Mouse (Mus musculus): ENCODE measurements around the gene Rapgef4. TPM values are rescaled to one million over a fixed set of nuclear protein-coding genes. Genes with fewer than 3 reads are reported as not detected.

Gene Rapgef4
- polyA plus RNA-seq, 1 experiment from 2014 or later: 28.4 TPM

GRCm38 (mm10) chr2:72280524-72280923 lies 299.5 kb downstream of the Rapgef4 start:
- Histone ChIP-seq H3K4me2 (replicated peaks) (no peak overlapping the region), H3K27me3 (ENCODE audit: control insufficient read depth, insufficient read depth, low read length) (0 out of 2 replicates have a peak, but pooled peaks cover 6% of the 10 kb centered on the region), H3K4me1 (replicated peaks; ENCODE audit: control insufficient read depth, insufficient read depth, low read length) (no peaks in the 10 kb centered on the region), H3K4me3 (replicated peaks; ENCODE audit: low read length) (no peak overlapping the region), H3K9ac (no peak overlapping the region), H3K9me3 (ENCODE audit: control insufficient read depth, low read length) (no peaks in the 10 kb centered on the region), H3K27ac (no peak overlapping the region), H3K36me3 (replicated peaks; ENCODE audit: control insufficient read depth, insufficient read depth) (no peaks in the 10 kb centered on the region)
- DNase-seq (ENCODE audit: low spot score) (no peak), ATAC-seq (ENCODE audit: low FRiP score) (no peak)
- WGBS: 92% methylated on average over 5 of the region's 5 CpGs

- no peak overlapping the region for H3K27ac ChIP-seq
- no peaks in the 10 kb centered on the region for H3K36me3 ChIP-seq (replicated peaks; ENCODE audit: control insufficient read depth, insufficient read depth)
- no peak for DNase-seq (ENCODE audit: low spot score)
- H3K9ac ChIP-seq: no peak overlapping the region
- peaks cover 5% of the 10 kb centered on the region; the same call in 1 of the 2 replicates for H3K4me1 ChIP-seq (replicated peaks; ENCODE audit: control insufficient read depth, insufficient read depth, low read length)
- no peak overlapping the region for H3K4me3 ChIP-seq (replicated peaks; ENCODE audit: low read length)
- 0 out of 2 replicates have a peak, but pooled peaks cover 6% of the 10 kb centered on the region for H3K27me3 ChIP-seq (ENCODE audit: control insufficient read depth, insufficient read depth, low read length)
- 93% methylated on average over 14 of the region's 14 CpGs for WGBS
- H3K9me3 ChIP-seq (ENCODE audit: control insufficient read depth, low read length): no peaks in the 10 kb centered on the region
- no peak overlapping the region for H3K4me2 ChIP-seq (replicated peaks)
- no peak for ATAC-seq (ENCODE audit: low FRiP score)
These were observed 300.9 kb downstream of the Rapgef4 start for GRCm38 (mm10) chr2:72281971-72282370.

- Histone ChIP-seq H3K4me3 (replicated peaks; ENCODE audit: low read length) (no peak overlapping the region), H3K27me3 (ENCODE audit: control insufficient read depth, insufficient read depth, low read length) (0 out of 2 replicates have a peak, but pooled peaks cover 6% of the 10 kb centered on the region), H3K4me2 (replicated peaks) (no peak overlapping the region), H3K9me3 (ENCODE audit: control insufficient read depth, low read length) (no peaks in the 10 kb centered on the region), H3K4me1 (replicated peaks; ENCODE audit: control insufficient read depth, insufficient read depth, low read length) (peaks cover 5% of the 10 kb centered on the region; the same call in 1 of the 2 replicates), H3K9ac (no peak overlapping the region), H3K36me3 (replicated peaks; ENCODE audit: control insufficient read depth, insufficient read depth) (no peaks in the 10 kb centered on the region), H3K27ac (no peak overlapping the region)
- DNase-seq (ENCODE audit: low spot score): no peak
- 86% methylated on average over 4 of the region's 4 CpGs for WGBS
- ATAC-seq (ENCODE audit: low FRiP score): no peak
These were observed 301.7 kb downstream of the Rapgef4 start for GRCm38 (mm10) chr2:72282733-72283132.

- no peak for DNase-seq (ENCODE audit: low spot score)
- no peak for ATAC-seq (ENCODE audit: low FRiP score)
- H3K4me2 ChIP-seq (replicated peaks): no peak overlapping the region
- WGBS: 78% methylated on average over 7 of the region's 7 CpGs
- no peak overlapping the region for H3K9ac ChIP-seq
- H3K27me3 ChIP-seq (ENCODE audit: control insufficient read depth, insufficient read depth, low read length): 0 out of 2 replicates have a peak, but pooled peaks cover 6% of the 10 kb centered on the region
- no peaks in the 10 kb centered on the region for H3K36me3 ChIP-seq (replicated peaks; ENCODE audit: control insufficient read depth, insufficient read depth)
- no peaks in the 10 kb centered on the region for H3K9me3 ChIP-seq (ENCODE audit: control insufficient read depth, low read length)
- H3K4me3 ChIP-seq (replicated peaks; ENCODE audit: low read length): no peak overlapping the region
- H3K4me1 ChIP-seq (replicated peaks; ENCODE audit: control insufficient read depth, insufficient read depth, low read length): peaks cover 5% of the 10 kb centered on the region; the same call in 1 of the 2 replicates
- H3K27ac ChIP-seq: no peak overlapping the region
These were observed 303.6 kb downstream of the Rapgef4 start for GRCm38 (mm10) chr2:72284689-72285088.

- peak; percentile 70; the same call in 1 of the 2 replicates for ATAC-seq (ENCODE audit: low FRiP score)
- DNase-seq (ENCODE audit: low spot score): peak; percentile 70
- H3K27ac ChIP-seq: no peak within 1 kb of the TSS
- 0 out of 2 replicates have a peak, but pooled peaks cover 6% of the 10 kb centered on the region for H3K27me3 ChIP-seq (ENCODE audit: control insufficient read depth, insufficient read depth, low read length)
- H3K4me2 ChIP-seq (replicated peaks): peak within 1 kb of the TSS; percentile 99
- peak within 1 kb of the TSS; percentile 78 for H3K4me3 ChIP-seq (replicated peaks; ENCODE audit: low read length)
- H3K9me3 ChIP-seq (ENCODE audit: control insufficient read depth, low read length): no peaks in the 10 kb centered on the region
- peaks cover 5% of the 10 kb centered on the region; the same call in 1 of the 2 replicates for H3K4me1 ChIP-seq (replicated peaks; ENCODE audit: control insufficient read depth, insufficient read depth, low read length)
- H3K9ac ChIP-seq: peak within 1 kb of the TSS; percentile 74
- WGBS: 2% methylated on average over 42 of the region's 50 CpGs
- H3K36me3 ChIP-seq (replicated peaks; ENCODE audit: control insufficient read depth, insufficient read depth): no peaks in the 10 kb centered on the region
These were observed 304.3 kb downstream of the Rapgef4 start, which contains the start of gene Map3k20 for GRCm38 (mm10) chr2:72285256-72285887. TSS of gene Map3k20 (plus strand) at chr2:72285637.

- H3K36me3 ChIP-seq (replicated peaks; ENCODE audit: control insufficient read depth, insufficient read depth): no peaks in the 10 kb centered on the region
- H3K27me3 ChIP-seq (ENCODE audit: control insufficient read depth, insufficient read depth, low read length): 0 out of 2 replicates have a peak, but pooled peaks cover 6% of the 10 kb centered on the region
- H3K9ac ChIP-seq: peak overlapping the region; percentile 74
- peak; percentile 65; the same call in 1 of the 2 replicates for ATAC-seq (ENCODE audit: low FRiP score)
- H3K4me3 ChIP-seq (replicated peaks; ENCODE audit: low read length): peak overlapping the region; percentile 78
- H3K9me3 ChIP-seq (ENCODE audit: control insufficient read depth, low read length): no peaks in the 10 kb centered on the region
- H3K27ac ChIP-seq: no peak overlapping the region
- H3K4me2 ChIP-seq (replicated peaks): peak overlapping the region; percentile 99
- WGBS: under 1% methylated on average over 58 of the region's 60 CpGs
- DNase-seq (ENCODE audit: low spot score): no peak
- H3K4me1 ChIP-seq (replicated peaks; ENCODE audit: control insufficient read depth, insufficient read depth, low read length): peaks cover 5% of the 10 kb centered on the region; the same call in 1 of the 2 replicates
These were observed 305.0 kb downstream of the Rapgef4 start for GRCm38 (mm10) chr2:72285888-72286661.

- DNase-seq (ENCODE audit: low spot score) (no peak), ATAC-seq (ENCODE audit: low FRiP score) (no peak)
- Histone ChIP-seq H3K9me3 (ENCODE audit: control insufficient read depth, low read length) (no peaks in the 10 kb centered on the region), H3K27ac (no peak overlapping the region), H3K4me2 (replicated peaks) (no peak overlapping the region), H3K9ac (no peak overlapping the region), H3K4me3 (replicated peaks; ENCODE audit: low read length) (no peak overlapping the region), H3K4me1 (replicated peaks; ENCODE audit: control insufficient read depth, insufficient read depth, low read length) (peaks cover 5% of the 10 kb centered on the region; the same call in 1 of the 2 replicates), H3K36me3 (replicated peaks; ENCODE audit: control insufficient read depth, insufficient read depth) (no peaks in the 10 kb centered on the region), H3K27me3 (ENCODE audit: control insufficient read depth, insufficient read depth, low read length) (0 out of 2 replicates have a peak, but pooled peaks cover 6% of the 10 kb centered on the region)
- 70% methylated on average over 4 of the region's 4 CpGs for WGBS
These were observed 306.1 kb downstream of the Rapgef4 start for GRCm38 (mm10) chr2:72287142-72287541.

GRCm38 (mm10) chr2:72288932-72289534 lies 308.0 kb downstream of the Rapgef4 start:
- 0 out of 2 replicates have a peak, but pooled peaks cover 2% of the 10 kb centered on the region for H3K27me3 ChIP-seq (ENCODE audit: control insufficient read depth, insufficient read depth, low read length)
- no peak overlapping the region for H3K27ac ChIP-seq
- no peaks in the 10 kb centered on the region for H3K36me3 ChIP-seq (replicated peaks; ENCODE audit: control insufficient read depth, insufficient read depth)
- ATAC-seq (ENCODE audit: low FRiP score): no peak
- H3K4me2 ChIP-seq (replicated peaks): no peak overlapping the region
- no peak for DNase-seq (ENCODE audit: low spot score)
- no peak overlapping the region for H3K4me3 ChIP-seq (replicated peaks; ENCODE audit: low read length)
- WGBS: 91% methylated on average over 11 of the region's 11 CpGs
- H3K9ac ChIP-seq: no peak overlapping the region
- peaks cover 5% of the 10 kb centered on the region; the same call in 1 of the 2 replicates for H3K4me1 ChIP-seq (replicated peaks; ENCODE audit: control insufficient read depth, insufficient read depth, low read length)
- no peaks in the 10 kb centered on the region for H3K9me3 ChIP-seq (ENCODE audit: control insufficient read depth, low read length)

GRCm38 (mm10) chr2:72291103-72291502 lies 310.1 kb downstream of the Rapgef4 start:
- Histone ChIP-seq H3K36me3 (replicated peaks; ENCODE audit: control insufficient read depth, insufficient read depth) (no peaks in the 10 kb centered on the region), H3K27ac (no peak overlapping the region), H3K4me1 (replicated peaks; ENCODE audit: control insufficient read depth, insufficient read depth, low read length) (peaks cover 4% of the 10 kb centered on the region; the same call in 1 of the 2 replicates), H3K4me2 (replicated peaks) (no peak overlapping the region), H3K4me3 (replicated peaks; ENCODE audit: low read length) (no peak overlapping the region), H3K9ac (no peak overlapping the region), H3K9me3 (ENCODE audit: control insufficient read depth, low read length) (no peaks in the 10 kb centered on the region), H3K27me3 (ENCODE audit: control insufficient read depth, insufficient read depth, low read length) (no peaks in the 10 kb centered on the region)
- DNase-seq (ENCODE audit: low spot score) (no peak), ATAC-seq (ENCODE audit: low FRiP score) (no peak)
- WGBS: 96% methylated on average over 1 of the region's 1 CpGs

Data from hindbrain, embryonic 14.5 days (tissue).